Mouse (Mus musculus) c-Kit-negative CD71-positive TER-119-positive erythroid progenitor cells, embryonic 14.5 days (primary cell): Measurements from ENCODE around the gene Cdh13.

Experiments
- DNase-seq: peaks from one replicate; pipeline ENCODE4 v3.0.0-alpha.2; 2013; ENCODE audit warnings: low read depth, low spot score

Cdh13 gene

DNA sequence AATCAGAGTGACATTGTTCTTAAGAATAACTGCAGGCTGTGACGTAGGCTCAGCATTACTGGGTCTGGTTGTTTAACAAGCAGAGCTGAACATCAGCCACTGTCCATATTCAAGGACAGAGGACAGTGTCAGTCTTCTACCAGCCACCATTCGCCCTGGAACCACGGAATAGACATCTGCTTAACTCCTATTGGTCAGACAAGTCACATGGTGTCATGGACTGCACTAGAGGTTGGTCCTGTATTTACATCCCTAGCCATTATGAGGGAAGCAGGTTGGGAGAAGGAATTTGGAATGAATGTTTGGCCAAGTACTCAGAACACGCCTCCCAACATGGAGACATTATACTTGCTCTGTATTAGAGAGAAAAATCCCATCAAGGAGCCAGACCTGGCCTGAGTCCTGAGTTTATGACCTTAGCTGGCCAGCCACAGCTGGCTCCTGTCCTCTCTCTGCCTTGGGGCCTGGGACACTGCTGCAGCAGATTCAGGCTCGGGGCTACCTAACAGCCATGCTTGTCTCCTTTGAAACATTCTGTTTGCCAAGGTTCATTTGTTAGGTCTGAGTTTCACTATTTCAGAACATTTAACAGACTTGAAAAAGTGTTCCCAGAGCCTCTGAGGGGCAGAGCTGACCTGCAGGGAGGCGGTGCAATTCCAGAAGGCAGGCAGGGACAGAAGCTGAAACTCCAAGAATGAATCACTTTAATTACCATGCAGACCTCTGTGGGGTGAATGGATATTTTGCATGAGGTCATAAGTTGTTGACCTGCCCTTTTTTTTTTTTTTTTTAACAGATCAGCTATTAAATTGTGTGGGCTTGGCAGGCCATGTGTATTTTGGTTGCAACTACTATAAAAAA lies 282.6 kb downstream of the Cdh13 start:
- DNase-seq = no peak

- no peak for DNase-seq
These were observed 285.8 kb downstream of the Cdh13 start for GRCm38 (mm10) chr8:118569366-118569765.

DNA sequence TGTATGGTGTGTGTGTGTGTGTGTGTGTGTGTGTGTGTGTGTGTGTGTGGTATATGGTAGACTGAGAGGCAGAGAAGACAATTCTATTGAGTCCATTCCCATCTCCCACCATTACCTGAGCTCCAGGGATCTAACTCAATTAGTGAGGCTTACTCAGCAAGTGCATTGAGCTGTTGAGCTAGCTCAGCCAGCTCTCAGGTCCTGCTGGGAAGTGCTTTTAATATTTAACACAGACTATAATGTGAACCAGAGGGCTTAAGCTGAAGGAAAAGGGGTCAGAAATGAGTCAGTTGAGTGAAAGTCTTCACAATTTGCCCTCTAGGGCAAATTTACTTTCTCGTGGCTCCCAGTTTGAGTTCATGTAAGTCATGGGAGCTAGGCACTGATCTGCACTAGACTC lies 297.7 kb downstream of the Cdh13 start:
- DNase-seq = no peak

DNA sequence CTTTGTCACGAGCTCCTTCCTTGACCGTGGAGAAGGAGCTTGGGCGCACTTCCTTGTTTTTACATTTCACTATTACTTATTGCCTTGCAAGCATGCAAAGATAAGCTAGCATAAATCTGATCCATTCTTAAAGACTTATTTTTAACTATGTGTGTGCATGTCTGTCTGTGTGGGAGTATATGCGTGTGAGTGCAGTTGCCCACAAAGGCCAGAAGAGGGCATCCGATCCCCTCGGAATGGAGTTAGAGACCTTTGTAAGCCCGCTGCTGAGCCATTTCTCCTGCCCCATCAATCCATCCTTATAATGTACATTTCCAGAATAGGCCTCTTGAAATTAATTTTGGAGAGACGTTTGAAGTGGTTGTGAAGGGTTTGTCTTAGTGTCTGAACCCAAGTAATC lies 298.7 kb downstream of the Cdh13 start:
- no peak for DNase-seq

DNA sequence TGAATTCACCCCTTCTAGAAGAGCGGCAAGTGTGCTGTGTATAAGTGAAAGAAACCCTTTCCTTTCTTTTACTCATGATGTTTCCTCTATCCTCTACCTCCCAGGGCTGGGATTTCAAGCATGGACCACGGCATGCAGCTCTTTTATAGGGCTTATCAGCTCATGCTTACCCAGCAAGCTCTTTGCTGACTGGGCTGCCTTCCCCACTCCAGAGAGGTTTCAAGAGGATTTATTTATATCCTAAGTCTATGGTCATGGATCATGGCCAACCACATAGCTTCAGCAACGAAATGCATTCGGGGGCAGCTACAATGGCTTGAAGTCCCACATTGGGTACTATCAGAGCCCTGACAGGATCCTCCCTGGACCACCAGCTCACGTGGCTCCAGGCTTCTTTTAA lies 304.4 kb downstream of the Cdh13 start:
- no peak for DNase-seq

DNA sequence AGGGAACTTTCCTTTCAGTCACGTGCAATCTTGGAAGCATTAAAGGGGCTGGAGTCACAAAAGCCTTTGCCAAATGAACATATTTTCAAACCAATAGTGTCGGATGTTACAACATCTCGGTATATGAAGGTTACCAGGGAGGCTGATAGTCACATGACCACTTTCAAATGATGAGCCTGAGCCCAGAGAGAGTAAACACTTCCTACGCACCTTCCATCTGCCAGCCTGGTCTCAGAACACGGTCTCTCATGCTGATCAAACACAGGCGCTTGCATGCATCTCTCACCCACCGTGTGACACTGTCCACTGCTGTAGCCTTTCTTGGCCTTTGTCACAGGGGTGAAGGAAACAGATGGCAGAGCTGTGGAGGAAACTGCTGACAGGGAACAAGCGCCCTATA lies 313.3 kb downstream of the Cdh13 start:
- no peak for DNase-seq

DNA sequence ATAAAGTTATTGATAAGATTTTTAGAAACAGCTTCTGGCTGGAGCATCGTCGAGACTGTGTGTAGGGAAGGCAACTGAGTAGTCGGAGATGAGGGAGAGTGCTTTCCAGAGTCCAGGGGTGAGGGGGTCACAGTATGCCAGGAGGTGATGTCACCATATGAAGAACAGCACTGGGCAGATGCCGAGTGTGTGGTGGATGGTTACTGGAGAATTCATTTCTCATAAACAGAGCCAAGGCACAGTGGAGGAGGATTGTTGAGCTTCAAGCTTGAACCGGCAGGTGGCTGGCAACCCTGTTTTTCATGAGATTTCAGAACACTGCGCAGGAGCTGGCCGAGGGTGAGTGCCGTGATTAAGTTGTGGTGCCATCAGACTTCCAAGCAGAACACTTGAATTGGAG lies 317.8 kb downstream of the Cdh13 start:
- no peak for DNase-seq

GRCm38 (mm10) chr8:118602074-118602473 lies 318.5 kb downstream of the Cdh13 start:
- no peak for DNase-seq

DNA sequence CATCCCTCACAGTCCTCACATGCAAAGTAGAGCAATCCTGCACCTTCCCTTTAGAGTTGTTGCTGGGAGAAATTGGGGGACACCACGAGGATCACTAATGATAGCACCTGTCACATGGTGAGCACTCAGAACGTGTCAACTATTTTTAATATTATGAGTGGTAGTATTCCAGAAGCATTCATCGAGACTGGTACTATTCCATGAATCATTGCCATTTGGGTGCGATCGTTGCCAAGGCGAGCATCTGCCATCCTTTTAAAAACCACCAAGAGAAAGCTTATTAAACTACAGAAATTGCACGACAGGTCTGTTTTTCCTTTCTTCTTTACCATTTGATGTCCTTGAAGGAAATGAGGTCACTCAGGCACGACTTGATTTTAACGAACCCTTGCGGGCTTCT lies 328.0 kb downstream of the Cdh13 start:
- no peak for DNase-seq

- DNase-seq = no peak
These were observed 334.7 kb downstream of the Cdh13 start for GRCm38 (mm10) chr8:118618195-118618594.

GRCm38 (mm10) chr8:118626425-118626824 lies 342.9 kb downstream of the Cdh13 start:
- no peak for DNase-seq

GRCm38 (mm10) chr8:118627737-118628136 lies 344.2 kb downstream of the Cdh13 start:
- DNase-seq = no peak

- DNase-seq = no peak
These were observed 345.2 kb downstream of the Cdh13 start for GRCm38 (mm10) chr8:118628702-118629101.

DNA sequence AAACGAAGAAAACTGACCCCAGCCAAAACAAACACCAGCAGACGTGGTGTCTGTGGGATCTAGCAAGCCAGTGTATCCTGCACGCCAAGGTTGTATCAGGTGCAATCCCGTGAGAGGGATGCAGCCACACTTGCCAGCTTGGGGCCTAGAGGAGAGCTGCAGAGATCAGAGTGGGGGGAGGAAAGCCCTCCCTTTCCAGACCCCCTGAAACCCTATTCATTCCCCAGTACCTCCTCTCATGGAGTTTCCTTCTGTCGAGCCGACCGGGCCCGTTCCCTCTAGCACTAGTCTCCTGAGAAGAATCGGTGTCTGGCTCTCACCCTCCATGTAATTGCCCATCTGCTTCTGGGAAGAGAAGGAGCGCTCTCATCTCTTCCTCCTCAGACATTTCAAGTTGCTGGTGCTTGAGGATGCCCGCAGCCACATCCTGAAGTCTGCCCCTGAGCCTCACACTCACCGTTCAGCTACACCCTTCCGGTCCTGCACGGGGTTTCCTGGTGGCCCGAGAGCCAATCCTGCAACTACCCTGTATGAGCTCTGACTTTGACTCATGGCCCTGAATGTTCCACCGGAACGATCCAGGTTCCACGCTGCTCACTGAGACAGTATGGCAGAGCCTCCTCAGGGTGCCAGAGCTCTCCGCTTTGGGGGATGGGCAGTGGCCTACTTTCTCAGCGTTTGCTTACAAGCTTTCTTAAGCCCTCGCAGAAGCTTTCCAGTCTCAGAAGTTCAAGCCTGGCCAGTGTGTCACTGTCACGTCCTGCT lies 351.9 kb downstream of the Cdh13 start:
- no peak for DNase-seq

- no peak for DNase-seq
These were observed 356.1 kb downstream of the Cdh13 start for GRCm38 (mm10) chr8:118639606-118640005.

DNA sequence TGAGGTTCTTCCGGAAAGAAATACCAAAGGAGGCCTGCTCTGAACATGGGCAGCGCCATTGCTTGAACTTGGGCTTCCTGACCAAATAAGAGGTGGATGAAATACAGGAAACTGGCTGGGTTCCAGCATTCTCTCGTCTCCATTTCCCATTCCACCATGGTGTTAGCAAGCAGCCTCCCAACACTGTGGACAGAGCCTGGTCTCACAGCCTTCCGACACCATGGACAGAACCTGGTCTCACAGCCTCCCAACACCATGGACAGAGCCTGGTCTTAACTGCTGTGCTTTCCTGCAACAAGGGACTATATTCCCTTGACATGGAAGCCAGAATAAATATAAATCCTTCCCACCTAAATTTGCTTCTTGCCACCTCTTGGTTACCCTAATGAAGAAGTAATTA lies 358.3 kb downstream of the Cdh13 start:
- DNase-seq = no peak

GRCm38 (mm10) chr8:118648801-118649537 lies 365.4 kb downstream of the Cdh13 start:
- no peak for DNase-seq

GRCm38 (mm10) chr8:118649981-118650380 lies 366.4 kb downstream of the Cdh13 start:
- DNase-seq = no peak

- no peak for DNase-seq
These were observed 378.7 kb downstream of the Cdh13 start for GRCm38 (mm10) chr8:118662001-118662829.

GRCm38 (mm10) chr8:118665081-118665480 lies 381.5 kb downstream of the Cdh13 start:
- DNase-seq = no peak

GRCm38 (mm10) chr8:118667736-118668135 lies 384.2 kb downstream of the Cdh13 start:
- no peak for DNase-seq
